In genomic region chr10:68612727-68613126, GRCm38 (mm10) we compare ENCODE assay signal across 19 mouse cellular contexts.
"Had no signal": no experiment of that assay in that cellular context is flagged by ENCODE, and none has a peak within 500 bp of the region (broad histone marks: within the 10 kb centered on the region; RNA-seq: fewer than 3 reads in every experiment).

No protein-coding gene starts in this region.

- H3K9me3 ChIP-seq: lung, embryonic 15.5 days; midbrain, embryonic 10.5 days; midbrain, embryonic 12.5 days had no signal

- H3K27me3 ChIP-seq: lung, embryonic 15.5 days; midbrain, embryonic 12.5 days had no signal

- DNase-seq: liver, postnatal 0 days; lung, adult 2 months; lung, postnatal 14 days; lung, postnatal 36 days; midbrain, embryonic 14.5 days; retina, postnatal 1 day; right cerebral cortex, adult 18-20 months; right cerebral cortex, postnatal 25 days; right cerebral cortex, postnatal 4 days; spleen, adult 18-20 months; thymus, adult 2 months; thymus, postnatal 25 days; thymus, postnatal 4 days had no signal

- H3K27ac ChIP-seq: lung, embryonic 15.5 days; midbrain, embryonic 10.5 days; midbrain, embryonic 12.5 days had no signal

- H3K9ac ChIP-seq: liver, postnatal 0 days; lung, embryonic 15.5 days; midbrain, embryonic 12.5 days had no signal

- H3K36me3 ChIP-seq: lung, embryonic 15.5 days; midbrain, embryonic 10.5 days; midbrain, embryonic 12.5 days had no signal

- H3K4me2 ChIP-seq: lung, embryonic 15.5 days; midbrain, embryonic 12.5 days had no signal

- ATAC-seq: liver, postnatal 0 days; lung, postnatal 0 days; midbrain, embryonic 16.5 days had no signal

- H3K4me1 ChIP-seq: lung, embryonic 15.5 days; midbrain, embryonic 10.5 days; midbrain, embryonic 12.5 days had no signal

- H3K4me3 ChIP-seq: lung, embryonic 15.5 days; midbrain, embryonic 10.5 days; midbrain, embryonic 12.5 days; myocyte had no signal
